Mouse (Mus musculus) monocyte, adult 2 months (primary cell): Measurements from ENCODE around the gene Adh6b.

Experiments
- DNase-seq, 2 experiments: peaks; one replicate each; pipeline ENCODE4 v3.0.0; 2022; ENCODE audit warnings: low spot score in 2 of 2, low read depth in 1 of 2

The Adh6b gene

GRCm38 (mm10) chr3:138341471-138341870 is at the start of gene Adh6b:
Adh6b (plus strand) TSS chr3:138341775.
- DNase-seq = no peak

GRCm38 (mm10) chr3:138293298-138293895 is 48.2 kb upstream of the Adh6b start:
- DNase-seq = no peak

- DNase-seq = no peak
These were observed 41.4 kb upstream of the Adh6b start for GRCm38 (mm10) chr3:138300130-138300529.

- DNase-seq = no peak
These were observed 38.9 kb upstream of the Adh6b start for GRCm38 (mm10) chr3:138302676-138303075.

GRCm38 (mm10) chr3:138303771-138304488 is 37.6 kb upstream of the Adh6b start:
- no peak for DNase-seq

- no peak for DNase-seq
These were observed 37.1 kb upstream of the Adh6b start for GRCm38 (mm10) chr3:138304489-138304871.

- DNase-seq = no peak
These were observed 35.9 kb upstream of the Adh6b start for GRCm38 (mm10) chr3:138305486-138306289.

- DNase-seq = no peak
These were observed 35.3 kb upstream of the Adh6b start for GRCm38 (mm10) chr3:138306290-138306683.

GRCm38 (mm10) chr3:138309910-138310309 is 31.7 kb upstream of the Adh6b start:
- no peak for DNase-seq

GRCm38 (mm10) chr3:138311015-138311414 is 30.6 kb upstream of the Adh6b start:
- no peak for DNase-seq

- DNase-seq = no peak
These were observed 28.6 kb upstream of the Adh6b start, which contains the start of gene Adh6a for GRCm38 (mm10) chr3:138312965-138313364. Adh6a (plus strand) TSS chr3:138313286.

- no peak for DNase-seq
These were observed 24.6 kb upstream of the Adh6b start for GRCm38 (mm10) chr3:138316908-138317472.

- DNase-seq = no peak
These were observed 16.6 kb upstream of the Adh6b start for GRCm38 (mm10) chr3:138325001-138325400.

GRCm38 (mm10) chr3:138325466-138325865 is 16.1 kb upstream of the Adh6b start:
- DNase-seq = no peak

- DNase-seq = no peak
These were observed 7.7 kb upstream of the Adh6b start for GRCm38 (mm10) chr3:138333910-138334309.

GRCm38 (mm10) chr3:138334320-138334719 is 7.3 kb upstream of the Adh6b start:
- no peak for DNase-seq

GRCm38 (mm10) chr3:138335566-138335965 is 6.0 kb upstream of the Adh6b start:
- no peak for DNase-seq

GRCm38 (mm10) chr3:138336104-138336754 is 5.3 kb upstream of the Adh6b start:
- DNase-seq = no peak

- no peak for DNase-seq
These were observed 5.5 kb downstream of the Adh6b start for GRCm38 (mm10) chr3:138347041-138347440.

- no peak for DNase-seq
These were observed 10.6 kb downstream of the Adh6b start for GRCm38 (mm10) chr3:138352012-138352809.
